Mouse (Mus musculus) MEL (cell line): ENCODE results near the gene Znhit6. TPM values are rescaled to one million over a fixed set of nuclear protein-coding genes. Genes with fewer than 3 reads are reported as not detected.

Experiments used
- DNase-seq: peaks from one replicate; pipeline ENCODE4 v3.0.0; 2011; ENCODE audit warnings: low read depth, low spot score
- H3K27ac ChIP-seq: 2 replicates; pipeline ENCODE4 v1.5.1; 2012; ENCODE audit warnings: low read depth, mild to moderate bottlenecking, control low read depth, low read length, moderate library complexity; ENCODE audit not compliant: control insufficient read depth
- H3K27me3 ChIP-seq, 2 experiments: fragments of 150-350 bp in 1 of 2; sonication (generic) in 1 of 2; 2 replicates each; pipeline ENCODE4 v1.6.1; 2012; ENCODE audit warnings: low read length in 2 of 2, mild to moderate bottlenecking in 2 of 2, improper control_type of control experiment in 1 of 2, moderate library complexity in 1 of 2; ENCODE audit not compliant: insufficient read depth in 2 of 2, control insufficient read depth in 1 of 2
- H3K36me3 ChIP-seq, 2 experiments: 2 replicates each; pipeline ENCODE4 v1.6.1; 2012 to 2014; ENCODE audit warnings: low read length in 2 of 2, improper control_type of control experiment in 1 of 2, inconsistent platforms in 1 of 2, mild to moderate bottlenecking in 1 of 2; ENCODE audit not compliant: insufficient read depth in 2 of 2, control insufficient read depth in 1 of 2
- H3K4me1 ChIP-seq, 2 experiments: fragments of 150-350 bp in 1 of 2; sonication (generic) in 1 of 2; 2 replicates each; pipeline ENCODE4 v1.6.1; 2012; ENCODE audit warnings: low read length in 2 of 2, improper control_type of control experiment in 1 of 2, mild to moderate bottlenecking in 1 of 2; ENCODE audit not compliant: insufficient read depth in 2 of 2, control insufficient read depth in 1 of 2
- H3K4me3 ChIP-seq, 2 experiments: fragments of 150-350 bp in 1 of 2; sonication (generic) in 1 of 2; 2 replicates each; pipeline ENCODE4 v1.5.1; 2012; ENCODE audit warnings: low read depth in 2 of 2, low read length in 2 of 2, mild to moderate bottlenecking in 2 of 2, moderate library complexity in 2 of 2, control low read depth in 1 of 2, improper control_type of control experiment in 1 of 2; ENCODE audit not compliant: control insufficient read depth in 1 of 2, insufficient read depth in 1 of 2
- H3K79me2 ChIP-seq: 2 replicates; pipeline ENCODE4 v1.6.1; 2012; ENCODE audit warnings: mild to moderate bottlenecking, low read length, moderate library complexity; ENCODE audit not compliant: control insufficient read depth, poor library complexity, insufficient read depth
- H3K9ac ChIP-seq: 2 replicates; pipeline ENCODE4 v1.6.1; 2012; ENCODE audit warnings: low read depth, mild to moderate bottlenecking, control low read depth, low read length, moderate library complexity; ENCODE audit not compliant: control insufficient read depth, poor library complexity, severe bottlenecking
- H3K9me3 ChIP-seq: fragments of 150-350 bp; sonication (generic); replicated peaks from 2 replicates; pipeline ENCODE4 v1.6.1; 2012; ENCODE audit warnings: mild to moderate bottlenecking, low read length, improper control_type of control experiment, moderate library complexity; ENCODE audit not compliant: insufficient read depth
- CTCF ChIP-seq, 3 experiments: IDR thresholded peaks in 2 of 3; conservative IDR thresholded peaks in 1 of 3; 2 replicates each; pipeline ENCODE4 v1.5.1; 2011 to 2012; ENCODE audit warnings: low read length in 3 of 3, low read depth in 2 of 3, mild to moderate bottlenecking in 2 of 3, improper control_type of control experiment in 1 of 3, inconsistent platforms in 1 of 3, mixed read lengths in 1 of 3, moderate library complexity in 1 of 3; ENCODE audit not compliant: control insufficient read depth in 1 of 3, insufficient read depth in 1 of 3, poor library complexity in 1 of 3, severe bottlenecking in 1 of 3
- EP300 ChIP-seq, 2 experiments: IDR thresholded peaks; 2 replicates each; pipeline ENCODE4 v1.6.1; 2011; ENCODE audit warnings: improper control_type of control experiment in 2 of 2, low read length in 2 of 2, low read depth in 1 of 2, mild to moderate bottlenecking in 1 of 2
- ETS1 ChIP-seq: IDR thresholded peaks from 2 replicates; pipeline ENCODE4 v1.6.1; 2012; ENCODE audit warnings: low read depth, mild to moderate bottlenecking, inconsistent platforms, low read length, improper control_type of control experiment, moderate library complexity
- GATA1 ChIP-seq: IDR thresholded peaks from 2 replicates; pipeline ENCODE4 v1.6.1; 2011; ENCODE audit warnings: low read depth, low read length, improper control_type of control experiment
- MAFK ChIP-seq: IDR thresholded peaks from 2 replicates; pipeline ENCODE4 v1.6.1; 2011; ENCODE audit warnings: low read depth, mild to moderate bottlenecking, low read length, improper control_type of control experiment, borderline replicate concordance
- MAZ ChIP-seq: IDR thresholded peaks from 2 replicates; pipeline ENCODE4 v1.6.1; 2012; ENCODE audit warnings: low read depth, mild to moderate bottlenecking, inconsistent platforms, low read length, improper control_type of control experiment
- MXI1 ChIP-seq: IDR thresholded peaks from 2 replicates; pipeline ENCODE4 v1.6.1; 2011; ENCODE audit warnings: mild to moderate bottlenecking, low read depth, low read length, improper control_type of control experiment
- MYB ChIP-seq: IDR thresholded peaks from 2 replicates; pipeline ENCODE4 v1.6.1; 2011; ENCODE audit warnings: mild to moderate bottlenecking, low read depth, low read length, improper control_type of control experiment
- MYC ChIP-seq: IDR thresholded peaks from 2 replicates; pipeline ENCODE4 v1.6.1; 2011; ENCODE audit warnings: low read depth, mild to moderate bottlenecking, low read length, improper control_type of control experiment, moderate library complexity
- NELFE ChIP-seq: IDR thresholded peaks from 2 replicates; pipeline ENCODE4 v1.6.1; 2011; ENCODE audit warnings: low read depth, low read length, improper control_type of control experiment
- POLR2A ChIP-seq, 2 experiments: IDR thresholded peaks; 2 replicates each; pipeline ENCODE4 v1.6.1; 2011 to 2012; ENCODE audit warnings: low read length in 2 of 2, mild to moderate bottlenecking in 2 of 2, control low read depth in 1 of 2, improper control_type of control experiment in 1 of 2, low read depth in 1 of 2, moderate library complexity in 1 of 2; ENCODE audit not compliant: control insufficient read depth in 1 of 2, insufficient read depth in 1 of 2, poor library complexity in 1 of 2
- POLR2AphosphoS5 ChIP-seq: IDR thresholded peaks from 2 replicates; pipeline ENCODE4 v1.6.1; 2012; ENCODE audit warnings: low read depth, borderline replicate concordance, mild to moderate bottlenecking, inconsistent platforms, low read length, moderate library complexity, mixed read lengths
- RAD21 ChIP-seq: IDR thresholded peaks from 2 replicates; pipeline ENCODE4 v1.6.1; 2011; ENCODE audit warnings: mild to moderate bottlenecking, low read depth, low read length, improper control_type of control experiment
- RCOR1 ChIP-seq: IDR thresholded peaks from 2 replicates; pipeline ENCODE4 v1.6.1; 2012; ENCODE audit warnings: low read depth, mild to moderate bottlenecking, inconsistent platforms, low read length, improper control_type of control experiment
- SIN3A ChIP-seq: IDR thresholded peaks from 2 replicates; pipeline ENCODE4 v1.6.1; 2012; ENCODE audit warnings: low read length, improper control_type of control experiment, inconsistent platforms
- SMC3 ChIP-seq: IDR thresholded peaks from 2 replicates; pipeline ENCODE4 v1.6.1; 2011; ENCODE audit warnings: low read depth, low read length, improper control_type of control experiment
- TCF12 ChIP-seq: IDR thresholded peaks from 2 replicates; pipeline ENCODE4 v1.6.1; 2014; ENCODE audit warnings: low read depth, mild to moderate bottlenecking, inconsistent platforms, low read length, improper control_type of control experiment, moderate library complexity
- UBTF ChIP-seq: IDR thresholded peaks from 2 replicates; pipeline ENCODE4 v1.6.1; 2012; ENCODE audit warnings: low read depth, mild to moderate bottlenecking, inconsistent platforms, low read length, improper control_type of control experiment, moderate library complexity, borderline replicate concordance; ENCODE audit not compliant: insufficient read depth
- USF1 ChIP-seq: IDR thresholded peaks from 2 replicates; pipeline ENCODE4 v1.6.1; 2014; ENCODE audit warnings: low read depth, mild to moderate bottlenecking, inconsistent platforms, low read length, improper control_type of control experiment, moderate library complexity
- USF2 ChIP-seq, 2 experiments: IDR thresholded peaks; 2 replicates each; pipeline ENCODE4 v1.6.1; 2011 to 2012; ENCODE audit warnings: improper control_type of control experiment in 2 of 2, low read length in 2 of 2, borderline replicate concordance in 1 of 2, inconsistent platforms in 1 of 2, low read depth in 1 of 2, mild to moderate bottlenecking in 1 of 2; ENCODE audit not compliant: insufficient read depth in 1 of 2
- ZKSCAN1 ChIP-seq: IDR thresholded peaks from 2 replicates; pipeline ENCODE4 v1.6.1; 2012; ENCODE audit warnings: low read depth, mild to moderate bottlenecking, inconsistent platforms, low read length, improper control_type of control experiment, moderate library complexity
- polyA plus RNA-seq, 2 experiments: library from polyadenylated mRNA; stranded (reverse) in 1 of 2; unstranded in 1 of 2; fragments of >175 nt in 1 of 2; fragments of >200 nt in 1 of 2; gene quantifications; 2 replicates each; pipeline versions ENCODE4 v1.2.1 to v1.2.4; 2012; ENCODE audit warnings: low replicate concordance in 2 of 2, low read depth in 1 of 2; ENCODE audit not compliant: insufficient read length in 2 of 2, insufficient read depth in 1 of 2, missing spikeins in 1 of 2
- total RNA-seq: library from RNA; depleted of rRNA; stranded (reverse); fragments of 300-350 nt; gene quantifications from 2 replicates; pipeline ENCODE4 v1.2.3, GENCODE M21; 2012

Znhit6 gene
- total and polyA plus RNA-seq, 3 experiments = 35.2 to 337 (median 61.4) TPM

DNA sequence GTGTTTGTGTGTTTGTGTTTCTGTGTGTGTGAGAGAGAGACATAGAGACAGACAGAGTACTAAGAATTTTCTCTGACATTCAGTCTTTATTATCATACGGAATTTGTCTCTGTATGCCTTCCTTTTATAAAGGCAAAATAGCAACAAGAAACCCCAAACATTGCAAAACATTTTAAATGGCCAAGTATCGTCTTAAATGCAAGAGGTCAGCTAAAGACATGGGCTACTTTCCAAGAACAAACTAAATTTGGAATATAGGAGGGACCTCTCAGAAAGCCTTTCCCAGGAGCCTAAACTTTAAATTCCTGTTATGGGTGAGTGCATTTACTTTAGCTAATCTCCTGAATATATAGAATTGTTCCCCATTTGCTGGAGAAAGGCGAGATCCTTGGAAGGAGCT lies 65.9 kb downstream of the Znhit6 start:
- no peak for DNase-seq

GRCm38 (mm10) chr3:145642861-145643260 lies 66.9 kb downstream of the Znhit6 start:
- Histone ChIP-seq H3K36me3 (no peaks in the 10 kb centered on the region), H3K27ac (no peak overlapping the region), H3K9me3 (no peaks in the 10 kb centered on the region), H3K27me3 (no peaks in the 10 kb centered on the region), H3K9ac (no peak overlapping the region), H3K79me2 (no peaks in the 10 kb centered on the region), H3K4me3 (no peak overlapping the region), H3K4me1 (no peaks in the 10 kb centered on the region)
- TF ChIP-seq MAFK = no peak
- no peak for TF ChIP-seq MAZ
- no peak for TF ChIP-seq GATA1
- no peak for TF ChIP-seq MXI1
- TF ChIP-seq EP300 (IDR thresholded peaks at IDR 0.05; ENCODE audit: low read depth in 1 of 2, low read length in 2 of 2) = no peak
- TF ChIP-seq USF1 = no peak
- no peak for DNase-seq

More for the DNA sequence above, 65.9 kb downstream of the Znhit6 start:
- Histone ChIP-seq H3K9me3 (no peaks in the 10 kb centered on the region), H3K27me3 (no peaks in the 10 kb centered on the region), H3K4me1 (no peaks in the 10 kb centered on the region), H3K36me3 (no peaks in the 10 kb centered on the region), H3K9ac (no peak overlapping the region), H3K4me3 (no peak overlapping the region), H3K27ac (no peak overlapping the region), H3K79me2 (no peaks in the 10 kb centered on the region)
- TF ChIP-seq CTCF (IDR thresholded peaks at IDR 0.05 in 2 of 3, conservative IDR thresholded peaks at IDR 0.05 in 1 of 3; ENCODE audit: control insufficient read depth in 1 of 3, insufficient read depth in 1 of 3, low read depth in 2 of 3, low read length in 3 of 3, poor library complexity in 1 of 3, severe bottlenecking in 1 of 3) (no peak), POLR2AphosphoS5 (no peak), USF1 (no peak), NELFE (no peak), SMC3 (no peak), ZKSCAN1 (no peak), TCF12 (no peak), POLR2A (IDR thresholded peaks at IDR 0.05; ENCODE audit: control insufficient read depth in 1 of 2, insufficient read depth in 1 of 2, low read depth in 1 of 2, low read length in 2 of 2, poor library complexity in 1 of 2) (no peak), SIN3A (no peak), RAD21 (no peak), USF2 (IDR thresholded peaks at IDR 0.05; ENCODE audit: borderline replicate concordance in 1 of 2, insufficient read depth in 1 of 2, low read depth in 1 of 2, low read length in 2 of 2) (no peak), RCOR1 (no peak), MYC (no peak), MYB (no peak), UBTF (no peak), ETS1 (no peak)
